Mouse (Mus musculus): ENCODE measurements at regions not wholly inside any gene's neighbourhood (a gene's known extent, or its start where the extent isn't known, plus 50 kb on each side); places are given as distances from the start of the nearest gene placed in this dataset.
A peak's percentile ranks its signal among the peaks of the same experiment; 100 is the strongest.

- no peak for DNase-seq (ENCODE audit: low spot score in 2 of 2)
Observed at GRCm38 (mm10) chr9:51379589-51379988, 50.9 kb upstream of the 1810046K07Rik start.

- DNase-seq (ENCODE audit: low spot score in 2 of 2) = no peak
Observed at GRCm38 (mm10) chr9:51393921-51394320, 65.2 kb upstream of the 1810046K07Rik start.

GRCm38 (mm10) chr9:51394372-51394771, 65.7 kb upstream of the 1810046K07Rik start:
- DNase-seq (ENCODE audit: low spot score in 2 of 2) = peak in 1 of 2 experiments; percentile 20

- DNase-seq (ENCODE audit: low spot score in 2 of 2) = no peak
Observed at GRCm38 (mm10) chr9:51396801-51397200, 68.1 kb upstream of the 1810046K07Rik start.

GRCm38 (mm10) chr9:51397589-51398220, 69.0 kb upstream of the 1810046K07Rik start:
- DNase-seq (ENCODE audit: low spot score in 2 of 2) = no peak

GRCm38 (mm10) chr9:51398886-51399285, 70.2 kb upstream of the 1810046K07Rik start:
- DNase-seq (ENCODE audit: low spot score in 2 of 2) = no peak

- no peak for DNase-seq (ENCODE audit: low spot score in 2 of 2)
Observed at GRCm38 (mm10) chr9:51399356-51399755, 70.6 kb upstream of the 1810046K07Rik start.

GRCm38 (mm10) chr9:51401779-51402178, 73.1 kb upstream of the 1810046K07Rik start:
- DNase-seq (ENCODE audit: low spot score in 2 of 2) = no peak

- no peak for DNase-seq (ENCODE audit: low spot score in 2 of 2)
Observed at GRCm38 (mm10) chr9:51407978-51408377, 79.3 kb upstream of the 1810046K07Rik start.

GRCm38 (mm10) chr9:51418923-51419482, 90.3 kb upstream of the 1810046K07Rik start:
- DNase-seq (ENCODE audit: low spot score in 2 of 2) = no peak

GRCm38 (mm10) chr9:51422553-51422952, 93.8 kb upstream of the 1810046K07Rik start:
- DNase-seq (ENCODE audit: low spot score in 2 of 2) = no peak

GRCm38 (mm10) chr9:51423341-51423740, 94.6 kb upstream of the 1810046K07Rik start:
- DNase-seq (ENCODE audit: low spot score in 2 of 2) = no peak

GRCm38 (mm10) chr9:51430426-51430825, 101.7 kb upstream of the 1810046K07Rik start:
- no peak for DNase-seq (ENCODE audit: low spot score in 2 of 2)

GRCm38 (mm10) chr9:51437130-51437529, 108.4 kb upstream of the 1810046K07Rik start:
- DNase-seq (ENCODE audit: low spot score in 2 of 2) = no peak

- DNase-seq (ENCODE audit: low spot score in 2 of 2) = no peak
Observed at GRCm38 (mm10) chr9:51441773-51442381, 113.2 kb upstream of the 1810046K07Rik start.

- DNase-seq (ENCODE audit: low spot score in 2 of 2) = no peak
Observed at GRCm38 (mm10) chr9:51455690-51456089, 127.0 kb upstream of the 1810046K07Rik start.

- DNase-seq (ENCODE audit: low spot score in 2 of 2) = no peak
Observed at GRCm38 (mm10) chr9:51462463-51463024, 133.8 kb upstream of the 1810046K07Rik start.

GRCm38 (mm10) chr9:51470031-51470430, 141.3 kb upstream of the 1810046K07Rik start:
- no peak for DNase-seq (ENCODE audit: low spot score in 2 of 2)

- DNase-seq (ENCODE audit: low spot score in 2 of 2) = no peak
Observed at GRCm38 (mm10) chr9:51476511-51477056, 147.9 kb upstream of the 1810046K07Rik start.

- DNase-seq (ENCODE audit: low spot score in 2 of 2) = no peak
Observed at GRCm38 (mm10) chr9:51487840-51488239, 159.1 kb upstream of the 1810046K07Rik start.

- no peak for DNase-seq (ENCODE audit: low spot score in 2 of 2)
Observed at GRCm38 (mm10) chr9:51507265-51507913, 178.7 kb upstream of the 1810046K07Rik start.

GRCm38 (mm10) chr9:51517643-51518042, 188.9 kb upstream of the 1810046K07Rik start:
- no peak for DNase-seq (ENCODE audit: low spot score in 2 of 2)

Measured in urinary bladder, adult 18-20 months (tissue).